Mouse (Mus musculus) testis, adult 2 months (tissue): ENCODE data around the gene Tie1. TPM values are rescaled to one million over a fixed set of nuclear protein-coding genes. Genes with fewer than 3 reads are reported as not detected.

Experiments used
- H3K27ac ChIP-seq: fragments of 200-500 bp; 2 replicates; pipeline ENCODE4 v1.5.1; 2012; ENCODE audit warnings: low read depth, low read length; ENCODE audit not compliant: control insufficient read depth, insufficient read depth
- H3K27me3 ChIP-seq: fragments of 200-500 bp; 2 replicates; pipeline ENCODE4 v1.6.1; 2012; ENCODE audit warnings: mild to moderate bottlenecking, low read length, moderate library complexity; ENCODE audit not compliant: control insufficient read depth, insufficient read depth
- H3K36me3 ChIP-seq: fragments of 200-500 bp; 2 replicates; pipeline ENCODE4 v1.6.1; 2012; ENCODE audit warnings: mild to moderate bottlenecking, low read length; ENCODE audit not compliant: control insufficient read depth, insufficient read depth
- H3K4me1 ChIP-seq: fragments of 200-500 bp; 2 replicates; pipeline ENCODE4 v1.6.1; 2012; ENCODE audit warnings: low read length; ENCODE audit not compliant: control insufficient read depth, insufficient read depth
- H3K4me3 ChIP-seq: fragments of 200-500 bp; 2 replicates; pipeline ENCODE4 v1.5.1; 2012; ENCODE audit warnings: low read depth, mild to moderate bottlenecking, low read length, moderate library complexity, mixed read lengths; ENCODE audit not compliant: control insufficient read depth
- CTCF ChIP-seq: fragments of 200-500 bp; IDR thresholded peaks from 2 replicates; pipeline ENCODE4 v1.5.1; 2012; ENCODE audit warnings: low read depth, mild to moderate bottlenecking, inconsistent platforms, low read length, moderate library complexity; ENCODE audit not compliant: control insufficient read depth, insufficient read depth, insufficient replicate concordance
- POLR2A ChIP-seq: fragments of 200-500 bp; IDR thresholded peaks from 2 replicates; pipeline ENCODE4 v1.6.1; 2012; ENCODE audit warnings: low read depth, mild to moderate bottlenecking, inconsistent platforms, low read length, moderate library complexity; ENCODE audit not compliant: control insufficient read depth
- polyA plus RNA-seq: library from polyadenylated mRNA; depleted of rRNA; stranded (reverse); fragments of >200 nt; gene quantifications from 2 replicates; pipeline ENCODE4 v1.2.3, GENCODE M21; 2012

The Tie1 gene
- polyA plus RNA-seq, 1 experiment = 1.8 TPM

- no peak overlapping the region for H3K27ac ChIP-seq
- H3K27me3 ChIP-seq = no peaks in the 10 kb centered on the region
- peak overlapping the region; percentile 54 for H3K4me3 ChIP-seq
- no peaks in the 10 kb centered on the region for H3K36me3 ChIP-seq
- peaks cover 8% of the 10 kb centered on the region for H3K4me1 ChIP-seq
- no peak for TF ChIP-seq POLR2A
- no peak for TF ChIP-seq CTCF
Observed at GRCm38 (mm10) chr4:118445781-118446414, 44.0 kb downstream of the Tie1 start.

GRCm38 (mm10) chr4:118445088-118445487, 44.8 kb downstream of the Tie1 start:
- H3K4me3 ChIP-seq = no peak overlapping the region
- H3K4me1 ChIP-seq = peaks cover 8% of the 10 kb centered on the region
- no peaks in the 10 kb centered on the region for H3K36me3 ChIP-seq
- TF ChIP-seq CTCF (no peak), POLR2A (no peak)
- H3K27me3 ChIP-seq = no peaks in the 10 kb centered on the region
- H3K27ac ChIP-seq = no peak overlapping the region

- Histone ChIP-seq H3K4me1 (peaks cover 8% of the 10 kb centered on the region), H3K27ac (peak overlapping the region; percentile 96), H3K36me3 (no peaks in the 10 kb centered on the region; the same call in none of the 2 replicates), H3K4me3 (peak overlapping the region; percentile 88), H3K27me3 (no peaks in the 10 kb centered on the region)
- TF ChIP-seq POLR2A = no peak
- no peak for TF ChIP-seq CTCF
Observed at GRCm38 (mm10) chr4:118437829-118438253, 52.0 kb downstream of the Tie1 start.

GRCm38 (mm10) chr4:118436820-118437603, 52.8 kb downstream of the Tie1 start, which contains the start of gene Cdc20:
TSS of gene Cdc20 (minus strand) at chr4:118437352.
- peak within 1 kb of the TSS; percentile 96 for H3K27ac ChIP-seq
- H3K4me3 ChIP-seq = peak within 1 kb of the TSS; percentile 88
- peaks cover 8% of the 10 kb centered on the region for H3K4me1 ChIP-seq
- H3K27me3 ChIP-seq = no peaks in the 10 kb centered on the region
- TF ChIP-seq POLR2A (peak; percentile 97), CTCF (no peak)
- H3K36me3 ChIP-seq = no peaks in the 10 kb centered on the region; the same call in none of the 2 replicates

- Histone ChIP-seq H3K27me3 (no peaks in the 10 kb centered on the region), H3K27ac (no peak overlapping the region), H3K4me1 (peaks cover 19% of the 10 kb centered on the region), H3K36me3 (no peaks in the 10 kb centered on the region; the same call in none of the 2 replicates), H3K4me3 (no peak overlapping the region)
- TF ChIP-seq POLR2A = no peak; the same call in 1 of the 2 replicates
- TF ChIP-seq CTCF = no peak
Observed at GRCm38 (mm10) chr4:118432332-118432731, 57.5 kb downstream of the Tie1 start.

- H3K4me1 ChIP-seq = peaks cover 17% of the 10 kb centered on the region
- H3K36me3 ChIP-seq = peaks cover 1% of the 10 kb centered on the region
- no peak overlapping the region for H3K4me3 ChIP-seq
- no peaks in the 10 kb centered on the region for H3K27me3 ChIP-seq
- TF ChIP-seq POLR2A = no peak
- TF ChIP-seq CTCF = no peak
- H3K27ac ChIP-seq = no peak overlapping the region
Observed at GRCm38 (mm10) chr4:118429215-118429895, 60.5 kb downstream of the Tie1 start.
